Mouse (Mus musculus) heart, postnatal 36 days (tissue): Measurements from ENCODE around the gene Thap4. TPM values are rescaled to one million over a fixed set of nuclear protein-coding genes. Genes with fewer than 3 reads are reported as not detected.

ENCODE experiments used
- DNase-seq, 2 experiments: peaks; one replicate each; pipeline ENCODE4 v3.0.0; 2021 to 2022
- intact Hi-C: fragments of 180-260 bp; cut with DNase I; formaldehyde crosslinking; loops from one replicate; pipeline ENCODE4 v1.15.1; 2025
- total RNA-seq, 2 experiments: library from RNA; stranded (reverse); gene quantifications; 2 replicates each; pipeline ENCODE4 v1.2.3; 2021

Thap4 gene
- total RNA-seq, 2 experiments from 2014 or later, result 77.9 to 88.1 TPM

DNA sequence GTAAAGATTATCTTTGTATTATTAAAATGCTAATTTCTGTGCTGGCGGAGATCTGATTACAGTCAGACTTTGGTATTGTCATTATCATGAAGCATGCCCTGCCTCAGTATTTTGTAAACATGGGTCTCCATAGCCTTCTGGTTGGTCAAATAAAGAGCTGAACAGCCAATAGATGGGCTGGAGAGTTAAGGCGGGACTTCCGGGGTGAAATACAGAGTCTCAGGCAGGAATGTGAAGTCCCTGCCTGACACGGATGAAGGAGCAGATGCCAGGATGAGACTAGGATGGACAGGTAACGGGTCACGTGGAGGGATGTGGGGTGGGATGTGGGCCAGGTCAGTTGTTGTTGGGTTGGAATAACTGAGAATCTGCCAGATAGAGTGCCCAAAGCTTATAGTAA lies 3.4 kb downstream of the Thap4 start, which contains the start of gene Atg4b:
TSS of gene Atg4b (plus strand) at position 211 of the 400 bp plus-strand sequence.
- DNase-seq, result no peak
- intact Hi-C loops, result no loop called here

DNA sequence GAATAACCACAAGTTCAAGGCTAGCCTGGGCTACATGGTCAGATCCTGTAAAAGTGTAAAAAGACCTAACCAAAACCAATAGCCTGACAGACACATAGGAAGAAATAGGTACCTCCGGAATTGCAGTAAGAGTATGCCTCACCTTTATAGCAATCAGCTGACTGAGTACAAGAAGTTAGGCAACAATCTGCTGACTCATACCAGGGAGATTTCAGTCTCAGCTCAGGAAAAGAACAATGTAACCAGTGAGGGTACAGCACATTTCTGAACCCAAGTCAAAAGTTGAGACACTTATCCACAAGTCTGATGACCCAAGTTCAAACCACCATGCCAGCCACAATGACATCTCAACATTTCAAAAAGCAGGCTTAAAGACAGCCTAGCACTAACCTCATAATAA lies 6.1 kb downstream of the Thap4 start:
- intact Hi-C loops, result loop anchor here (2.0 kb wide), 1 partner anchor 16 kb away; no protein-coding TSS in a partner anchor
- DNase-seq, result no peak

DNA sequence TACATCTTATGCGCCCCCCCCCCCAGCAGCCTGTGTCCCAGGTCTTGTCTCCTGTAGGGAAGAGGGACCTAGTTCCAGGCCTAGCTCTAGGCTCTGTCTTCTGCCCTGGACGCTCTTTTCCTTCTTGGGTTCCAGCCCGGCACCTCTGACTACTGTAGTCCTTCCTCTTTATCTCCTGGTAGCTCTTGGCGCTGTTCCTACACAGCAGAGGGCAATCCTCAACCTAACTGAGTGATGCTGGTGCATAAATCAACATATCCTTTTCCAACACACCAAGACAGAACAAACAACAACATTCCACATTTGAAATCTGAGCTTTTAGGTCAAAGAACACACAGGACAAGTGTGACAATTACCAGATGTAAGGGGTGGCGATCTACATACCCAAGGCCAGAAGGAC lies 8.5 kb downstream of the Thap4 start:
- intact Hi-C loops, result no loop called here
- DNase-seq, result no peak

DNA sequence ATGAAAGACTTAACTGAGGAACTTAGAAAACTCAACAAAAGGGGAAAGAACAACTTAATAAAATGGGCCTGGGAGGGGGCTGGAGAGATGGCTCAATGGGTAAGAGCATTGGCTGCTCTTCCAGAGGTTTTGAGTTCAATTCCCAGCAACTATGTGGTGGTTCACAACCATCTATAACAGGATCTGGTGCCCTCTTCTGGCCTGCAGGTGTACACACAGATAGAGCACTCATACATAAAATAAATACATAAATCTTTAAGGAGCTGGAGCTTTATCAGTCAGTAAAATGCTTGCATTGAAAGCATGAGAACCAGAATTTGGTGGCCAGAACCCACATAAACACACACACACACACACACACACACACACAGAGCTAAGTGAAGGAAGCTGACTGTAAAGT lies 11.8 kb downstream of the Thap4 start:
- no peak for DNase-seq
- intact Hi-C loops, result no loop called here

DNA sequence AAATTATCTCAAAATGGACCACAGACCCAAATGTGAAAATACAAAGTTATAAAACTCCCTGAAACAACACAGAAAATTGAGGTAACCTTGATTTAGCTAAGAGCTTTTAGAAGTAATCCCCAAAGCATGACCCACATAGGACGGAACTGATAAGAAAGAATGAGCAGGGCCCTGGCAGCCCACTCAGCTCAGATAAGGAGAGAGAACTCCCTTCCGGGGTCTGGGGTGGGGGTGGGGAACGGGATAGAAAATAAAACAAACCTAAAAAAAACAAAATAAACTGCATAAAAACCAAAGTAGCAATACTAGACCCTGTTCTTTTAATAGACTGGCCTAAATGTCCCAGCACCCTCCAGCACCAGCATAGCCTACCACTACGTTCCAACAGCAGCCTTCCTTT lies 12.7 kb downstream of the Thap4 start:
- intact Hi-C loops, result no loop called here
- no peak for DNase-seq

DNA sequence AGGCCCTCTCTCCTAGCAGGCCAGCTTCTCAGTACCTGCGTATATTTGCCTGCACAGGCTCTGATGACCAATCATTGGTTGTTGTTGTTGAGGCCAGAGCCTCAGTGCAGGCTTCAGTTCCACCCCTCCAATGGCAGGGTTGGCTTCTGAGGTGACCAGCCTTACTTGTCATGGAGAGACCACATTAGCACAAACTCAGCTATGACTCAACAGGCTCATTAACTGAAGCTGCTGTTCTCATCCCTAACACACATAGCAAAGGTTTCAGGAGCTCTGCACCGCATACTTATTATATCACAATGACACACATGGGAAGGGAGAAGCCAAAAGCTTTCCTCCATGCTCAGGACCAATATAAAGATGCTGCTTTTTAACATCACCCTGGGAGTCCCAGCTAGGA lies 14.0 kb downstream of the Thap4 start:
- DNase-seq, result no peak
- intact Hi-C loops, result no loop called here

DNA sequence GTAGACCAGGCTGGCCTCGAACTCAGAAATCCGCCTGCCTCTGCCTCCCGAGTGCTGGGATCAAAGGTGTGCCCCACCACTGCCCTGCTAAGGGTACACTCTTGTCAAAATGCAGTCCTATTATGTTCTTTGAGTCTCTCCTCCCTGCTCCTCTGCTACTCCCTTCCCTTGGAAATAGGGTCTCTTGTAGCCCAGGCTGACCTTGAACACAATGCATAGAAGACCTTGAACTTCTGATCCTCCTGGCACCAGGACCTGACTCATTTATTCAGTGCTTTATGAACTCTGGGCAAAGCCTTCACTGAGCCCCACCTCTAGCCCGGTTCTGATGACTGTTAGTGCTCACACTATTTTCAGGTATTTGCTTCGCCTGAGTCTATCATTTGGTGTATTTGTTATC lies 17.0 kb downstream of the Thap4 start:
- intact Hi-C loops, result no loop called here
- DNase-seq, result no peak

DNA sequence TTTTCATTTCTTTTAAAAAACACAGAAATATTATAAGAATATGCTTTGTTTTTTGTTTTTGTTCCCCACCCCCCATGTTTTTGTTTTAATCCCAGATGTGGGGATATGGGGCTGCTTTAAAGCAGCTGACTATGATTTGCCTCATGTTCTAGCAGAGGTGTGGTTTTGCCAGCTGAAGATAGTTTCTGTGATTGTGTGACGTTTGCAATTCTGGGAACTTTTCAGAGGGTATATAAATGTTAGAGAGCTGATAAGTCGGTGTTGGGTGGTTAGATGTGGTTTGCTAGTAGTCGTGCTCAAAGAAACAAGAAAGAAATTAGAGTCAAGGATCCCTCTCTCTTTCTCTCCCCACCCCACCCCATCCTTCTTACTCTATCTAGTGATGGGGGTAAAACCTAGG lies 18.8 kb downstream of the Thap4 start:
- DNase-seq, result no peak
- intact Hi-C loops, result no loop called here

DNA sequence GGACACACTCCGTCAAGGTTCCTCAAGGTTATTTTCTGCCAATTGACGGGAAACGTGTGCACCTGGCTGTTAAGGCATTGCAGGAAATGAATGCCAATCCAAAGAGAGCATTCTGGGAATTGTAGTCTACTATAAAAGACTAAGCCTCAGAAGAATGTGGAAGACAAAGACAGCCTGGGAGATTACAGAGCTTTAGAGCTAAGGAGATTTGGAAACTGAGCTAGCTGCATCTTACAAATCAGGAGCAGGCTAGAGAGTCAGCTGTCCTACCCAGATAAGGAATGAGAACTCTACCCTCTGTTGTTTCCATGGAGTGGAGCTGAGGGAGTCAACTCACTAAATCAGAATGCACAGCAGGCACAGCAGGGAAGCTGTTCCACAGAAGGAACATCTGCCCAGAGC lies 22.8 kb downstream of the Thap4 start:
- no peak for DNase-seq
- intact Hi-C loops, result loop anchor here (2.0 kb wide), 1 partner anchor 17 kb away; no protein-coding TSS in a partner anchor

DNA sequence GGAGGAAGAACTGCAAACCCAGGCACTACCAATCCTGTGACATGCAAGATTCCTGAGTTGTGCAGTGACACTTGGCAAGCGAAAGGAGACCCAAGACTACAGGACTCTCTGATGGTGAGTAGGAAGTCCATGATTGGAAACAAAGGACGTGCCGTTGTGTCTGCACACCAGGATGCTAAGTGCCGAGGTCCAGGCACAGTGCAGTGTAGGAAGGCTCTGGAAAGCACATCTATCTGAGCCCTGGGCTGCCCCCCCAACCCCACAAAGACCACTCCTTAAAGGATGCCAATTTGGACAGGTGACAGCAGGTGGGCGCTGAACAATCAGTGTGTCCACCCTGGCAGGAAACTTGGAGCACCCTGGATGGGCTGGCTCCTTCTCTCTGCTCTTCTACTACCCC lies 23.6 kb downstream of the Thap4 start:
- intact Hi-C loops, result no loop called here
- no peak for DNase-seq

DNA sequence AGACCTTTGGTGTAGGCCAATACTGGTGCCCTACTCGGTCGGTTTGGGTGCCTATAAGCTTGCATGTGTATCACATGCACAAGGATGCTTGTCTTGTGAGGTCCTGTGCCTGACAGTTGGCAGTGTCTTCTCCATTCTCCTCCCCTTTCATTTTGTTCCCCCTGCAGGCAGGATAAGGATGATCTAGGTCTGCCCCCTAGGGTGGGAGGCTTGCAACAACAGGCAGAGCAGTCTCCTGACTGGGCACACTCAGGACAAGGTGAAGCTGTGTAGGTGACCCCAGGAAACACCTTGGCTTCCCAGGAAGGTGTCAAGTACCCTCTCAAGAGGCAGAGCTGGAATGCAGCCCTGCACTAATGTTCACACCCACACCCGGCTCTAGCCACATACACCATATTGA lies 27.7 kb downstream of the Thap4 start:
- intact Hi-C loops, result loop anchor here (1.0 to 5.0 kb wide), 3 partner anchors 32 to 215 kb away; partner anchors contain the start of gene Farp2
- peak; percentile 70 to 73 for DNase-seq

DNA sequence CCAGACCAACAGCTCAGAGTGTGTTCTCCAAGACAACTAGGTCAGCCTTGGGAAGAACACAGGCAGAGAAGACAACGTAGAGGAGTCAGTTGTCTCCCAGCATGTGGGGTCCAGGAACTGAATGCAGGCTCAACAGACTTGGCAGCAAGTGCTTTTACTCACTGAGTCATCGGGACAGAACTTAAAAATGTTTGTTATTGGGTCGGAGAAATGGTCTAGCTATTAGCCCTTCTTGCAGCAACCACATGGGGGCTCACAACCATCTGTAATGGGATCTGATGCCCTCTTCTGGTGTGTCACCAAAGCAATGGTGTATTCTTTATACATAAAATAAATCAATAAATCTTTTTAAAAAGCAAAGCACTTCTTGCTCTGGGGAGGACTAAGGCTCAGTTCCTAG lies 28.5 kb downstream of the Thap4 start:
- no peak for DNase-seq
- intact Hi-C loops, result loop anchor here (2.0 to 5.0 kb wide), 2 partner anchors 31 to 214 kb away; partner anchors contain the start of gene Farp2

DNA sequence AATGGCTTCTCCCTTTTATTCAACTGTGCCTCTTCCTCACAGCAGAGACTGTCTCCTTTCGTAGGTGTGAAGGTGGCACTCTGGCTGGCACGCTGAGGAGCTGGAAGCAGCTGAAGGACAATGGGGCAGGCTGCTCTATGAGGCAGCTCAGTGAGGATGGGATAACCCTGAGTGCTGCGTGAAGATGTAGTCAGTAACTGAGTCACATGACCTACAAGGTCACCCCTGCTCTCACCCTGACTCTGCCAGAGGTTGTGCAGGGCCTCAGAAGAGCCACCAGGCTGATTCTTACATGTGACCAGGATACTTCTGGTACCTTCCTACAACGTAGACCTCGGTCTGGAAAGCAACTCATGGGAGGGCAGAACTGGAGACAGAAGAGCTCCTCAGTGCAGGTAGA lies 29.0 kb downstream of the Thap4 start:
- no peak for DNase-seq
- intact Hi-C loops, result loop anchor here (2.0 to 5.0 kb wide), 2 partner anchors 31 to 213 kb away; partner anchors contain the start of gene Farp2

DNA sequence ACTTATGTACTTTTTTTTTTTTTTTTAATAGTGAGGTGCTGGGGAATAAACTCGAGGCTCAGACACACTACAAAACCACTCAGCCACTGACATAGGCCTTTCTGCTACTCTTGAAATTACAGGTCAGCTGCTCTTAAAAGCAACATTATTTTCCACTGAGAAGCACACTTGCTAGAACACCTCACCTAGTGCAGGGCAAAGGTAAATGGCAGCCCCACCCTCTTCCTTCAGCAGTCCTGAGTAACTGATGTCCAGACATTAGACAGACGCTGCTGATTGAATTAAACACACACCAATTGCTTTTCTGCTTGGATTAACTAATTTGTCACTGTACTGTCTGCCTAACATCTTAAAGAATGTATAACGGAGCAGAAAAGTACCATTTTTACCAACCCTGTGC lies 30.0 kb downstream of the Thap4 start:
- intact Hi-C loops, result loop anchor here (5.0 kb wide), 1 partner anchor 212 kb away; the partner anchor contains the start of gene Farp2

DNA sequence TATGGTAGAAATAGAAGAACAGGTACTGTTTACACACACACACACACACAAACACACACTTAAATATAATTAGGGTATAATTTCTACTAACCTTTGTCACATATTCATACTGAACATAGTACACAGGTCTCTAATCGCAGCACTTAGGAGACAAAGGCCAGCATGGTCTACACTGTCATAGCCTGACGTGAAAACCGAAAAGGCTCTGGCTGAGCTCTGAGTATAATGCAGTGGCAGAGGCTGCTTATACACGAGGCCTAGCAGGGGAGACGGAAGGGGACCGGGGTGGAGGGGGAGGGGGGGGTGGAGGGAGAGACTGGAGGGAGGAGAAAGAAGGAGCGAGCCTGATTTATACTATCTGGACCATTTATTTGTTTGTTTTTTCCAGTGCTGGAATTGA lies 33.1 kb downstream of the Thap4 start:
- intact Hi-C loops, result no loop called here
- no peak for DNase-seq

More for the DNA sequence above, 30.0 kb downstream of the Thap4 start:
- no peak for DNase-seq

DNA sequence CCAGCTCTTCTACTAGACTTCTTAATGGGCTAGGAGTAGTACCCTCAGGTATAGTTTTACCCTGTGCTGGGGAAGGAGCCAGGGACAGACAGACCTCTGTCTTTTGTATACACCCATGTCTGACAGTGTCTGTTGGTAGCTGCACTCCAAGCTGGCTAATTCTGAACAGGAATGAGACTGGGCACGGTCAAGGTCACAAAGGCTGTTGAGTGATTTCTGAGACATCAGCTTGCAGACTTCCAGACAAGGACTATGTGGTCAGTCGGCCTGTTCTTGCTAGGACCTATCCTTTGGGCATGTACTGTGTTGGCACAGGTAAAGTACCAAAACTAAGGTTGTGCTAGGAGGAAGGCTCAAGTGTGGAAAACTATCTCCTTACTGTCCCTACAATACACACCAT lies 38.5 kb downstream of the Thap4 start:
- intact Hi-C loops, result no loop called here
- no peak for DNase-seq

DNA sequence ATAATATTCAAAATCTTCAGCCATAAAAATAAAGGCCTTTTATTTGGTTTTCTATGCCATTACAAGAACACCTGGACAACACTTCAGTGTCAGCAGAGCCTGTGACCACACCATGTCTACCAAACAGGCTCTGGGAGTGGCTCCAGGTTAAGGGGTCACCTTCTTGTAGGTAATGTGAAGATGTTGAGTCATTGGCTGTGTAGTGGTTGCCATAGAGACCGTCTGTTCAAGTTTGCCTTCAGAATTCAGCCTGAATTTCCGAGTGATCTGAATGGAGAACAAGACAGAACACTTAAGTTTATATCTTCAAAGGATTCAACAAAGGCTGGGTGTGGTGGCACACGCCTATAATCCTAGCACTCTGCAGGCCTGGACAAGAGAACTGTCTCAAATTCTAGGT lies 49.3 kb downstream of the Thap4 start:
- intact Hi-C loops, result no loop called here
- no peak for DNase-seq

DNA sequence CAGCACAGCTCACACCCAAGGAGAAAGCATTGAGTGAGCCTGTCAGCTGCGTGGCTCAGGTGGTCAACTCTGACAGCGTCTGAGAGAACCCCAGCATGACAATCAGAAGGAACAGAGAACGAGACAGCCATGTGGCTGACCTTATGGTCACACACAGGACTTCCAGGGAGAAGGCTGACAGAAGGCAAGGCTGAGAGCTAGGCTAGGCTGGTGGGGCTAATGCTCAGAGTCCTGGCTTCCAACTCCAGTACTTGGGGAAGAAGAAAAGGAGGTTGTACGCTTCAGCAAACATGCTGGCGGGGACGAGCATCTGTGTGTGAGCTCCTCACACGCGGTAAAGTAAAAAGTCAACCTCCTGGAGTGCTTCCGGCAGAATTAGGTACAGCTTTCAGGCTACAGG lies 50.3 kb downstream of the Thap4 start:
- DNase-seq, result no peak
- intact Hi-C loops, result no loop called here

DNA sequence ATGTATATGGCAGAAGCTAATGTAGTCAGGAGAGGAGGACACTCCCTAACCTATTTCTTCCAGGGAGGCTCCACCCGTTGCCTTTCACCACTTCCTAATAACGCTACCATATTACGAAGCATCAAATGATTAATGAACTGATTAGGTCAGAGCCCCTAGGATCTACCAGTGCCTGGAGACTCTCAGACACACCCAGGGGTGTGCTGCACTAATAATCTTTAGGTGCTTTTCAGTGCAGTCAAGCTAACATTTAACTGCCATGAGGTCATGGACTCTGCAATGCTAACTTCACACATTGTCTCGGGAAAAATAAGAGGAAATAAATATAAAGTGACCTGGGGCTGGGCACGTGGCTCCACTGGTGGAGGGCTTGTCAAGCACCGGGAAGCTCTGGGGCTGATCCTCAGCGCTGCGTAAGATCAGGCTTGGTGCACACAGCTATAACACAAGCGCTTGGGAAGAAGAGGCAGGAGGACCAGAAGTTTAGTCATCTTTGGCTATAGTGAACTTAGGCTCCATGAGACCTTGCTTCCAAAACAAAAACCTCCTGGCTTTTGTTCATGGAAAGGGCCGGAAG lies 51.1 kb downstream of the Thap4 start:
- intact Hi-C loops, result no loop called here
- no peak for DNase-seq

DNA sequence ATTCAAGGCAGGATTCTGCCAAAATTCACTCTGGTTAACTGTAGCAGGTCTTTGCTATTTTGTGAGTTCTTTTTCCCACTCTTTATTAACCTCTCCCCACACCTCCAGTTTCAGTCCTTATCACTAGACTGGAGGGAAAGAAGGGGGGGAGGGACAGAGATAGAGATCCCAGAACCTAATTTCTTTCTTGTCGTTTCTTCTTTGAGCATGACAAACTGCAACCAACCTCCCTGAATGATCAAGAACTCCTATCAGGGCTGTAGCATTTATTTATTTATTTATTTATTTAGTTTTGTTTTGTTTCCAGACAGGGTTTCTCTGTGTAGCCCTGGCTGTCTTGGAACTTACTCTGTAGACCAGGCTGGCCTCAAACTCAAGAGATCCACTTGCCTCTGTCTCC lies 52.6 kb downstream of the Thap4 start:
- no peak for DNase-seq
- intact Hi-C loops, result no loop called here

DNA sequence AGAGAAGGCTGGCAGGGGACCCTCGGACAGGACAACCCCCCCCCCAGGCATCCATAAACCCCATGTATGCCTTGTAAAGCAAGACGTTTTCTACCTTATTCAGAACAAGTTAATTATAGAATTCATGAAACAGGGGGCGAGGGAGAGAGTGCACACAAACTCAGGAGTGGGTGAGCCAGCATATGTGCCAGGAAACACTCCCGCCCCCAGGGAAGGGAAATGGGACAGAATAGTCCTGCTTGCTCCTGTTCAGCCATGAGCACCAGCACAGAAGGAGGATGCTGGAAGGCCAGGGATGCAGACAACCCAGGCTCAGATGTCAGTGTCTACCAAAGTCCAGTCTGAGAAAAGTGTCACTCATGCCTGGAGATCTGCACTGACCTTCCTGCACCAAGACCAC lies 55.5 kb downstream of the Thap4 start:
- intact Hi-C loops, result no loop called here

DNA sequence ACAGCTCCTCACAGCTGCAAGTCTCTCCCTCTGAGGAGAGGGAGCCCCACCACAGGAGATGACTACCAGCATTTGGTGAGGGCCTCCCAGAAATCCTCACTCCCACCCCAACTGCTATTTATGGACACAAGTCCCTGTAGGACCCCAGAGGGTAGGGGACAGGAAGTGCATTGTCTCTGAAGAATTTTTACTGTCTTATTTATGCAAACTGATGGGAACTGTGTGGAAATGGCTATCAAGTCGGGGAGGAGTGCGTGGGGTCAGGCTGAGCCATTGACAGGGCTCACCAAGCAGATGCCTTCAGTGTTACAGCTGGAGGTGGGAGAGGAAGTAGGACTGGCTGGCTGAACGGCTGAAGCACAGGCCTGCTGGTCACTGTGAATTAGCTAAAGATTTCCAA lies 57.3 kb downstream of the Thap4 start:
- intact Hi-C loops, result no loop called here
- no peak for DNase-seq

More for the DNA sequence above, 55.5 kb downstream of the Thap4 start:
- no peak for DNase-seq

DNA sequence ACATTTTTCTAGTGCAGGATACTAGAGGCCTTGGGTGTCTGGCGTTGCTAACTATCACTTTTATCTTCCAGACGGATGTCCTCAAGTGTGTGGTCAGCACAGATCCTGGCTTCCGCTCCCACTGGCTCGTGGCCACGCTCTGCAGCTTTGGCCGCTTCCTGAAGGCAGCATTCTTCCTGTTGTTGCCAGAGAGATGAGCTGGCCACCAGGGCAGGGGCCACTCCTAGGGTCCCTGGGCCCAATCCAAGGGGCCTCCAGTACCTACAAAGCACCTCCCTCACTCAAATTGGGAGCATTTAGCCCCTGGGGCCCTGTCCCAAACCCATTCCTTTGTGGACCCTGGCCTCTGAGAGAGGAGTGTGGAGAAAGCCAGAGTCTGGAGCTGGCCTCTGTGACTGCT lies 59.7 kb downstream of the Thap4 start:
- peak; percentile 73 to 76 for DNase-seq
- intact Hi-C loops, result loop anchor here (2.0 kb wide), 1 partner anchor 32 kb away; no protein-coding TSS in a partner anchor
